In genomic region chr1:34387346-34388327, GRCm38 (mm10) we compare ENCODE assay signal across 10 mouse cellular contexts. TPM values are rescaled to one million over a fixed set of nuclear protein-coding genes. Genes with fewer than 3 reads are reported as not detected.
DNase-seq lines count a peak whose midpoint lies in the region; ATAC-seq and TF ChIP-seq lines count a peak whose summit lies in the region.
"Had no signal": no experiment of that assay in that cellular context is flagged by ENCODE, and none has a peak within 500 bp of the region (broad histone marks: within the 10 kb centered on the region; RNA-seq: fewer than 3 reads in every experiment).

No protein-coding gene starts in this region.

- no peaks in the 10 kb centered on the region for H3K27me3 ChIP-seq in kidney, embryonic 14.5 days (ENCODE audit: control insufficient read depth, insufficient read depth, low read length)
- no peaks in the 10 kb centered on the region for H3K27me3 ChIP-seq in cerebellum, adult 2 months (ENCODE audit: control insufficient read depth, insufficient read depth, low read length)
- no peaks in the 10 kb centered on the region for H3K27me3 ChIP-seq in forebrain, embryonic 14.5 days (replicated peaks; ENCODE audit: control insufficient read depth, insufficient read depth, low read length)

- H3K27ac ChIP-seq in kidney, embryonic 14.5 days (ENCODE audit: low read depth, low read length) = no peak overlapping the region
- H3K27ac ChIP-seq in cerebellum, adult 2 months (ENCODE audit: insufficient read depth, low read length) = peak overlapping the region; percentile 17; the same call in 1 of the 2 replicates
- H3K27ac ChIP-seq in forebrain, embryonic 14.5 days (ENCODE audit: low read depth, low read length) = no peak overlapping the region

- TF ChIP-seq POLR2A in cerebellum, adult 2 months (IDR thresholded peaks at IDR 0.05; ENCODE audit: borderline replicate concordance, insufficient read depth, low read length) = no peak

- no peak for TF ChIP-seq CTCF in cerebellum, adult 2 months (IDR thresholded peaks at IDR 0.05; ENCODE audit: borderline replicate concordance, insufficient read depth, low read depth, low read length)

- no peaks in the 10 kb centered on the region for H3K9me3 ChIP-seq in kidney, embryonic 14.5 days (ENCODE audit: control insufficient read depth, low read length)
- H3K9me3 ChIP-seq in forebrain, embryonic 14.5 days (replicated peaks; ENCODE audit: control insufficient read depth, low read length) = no peaks in the 10 kb centered on the region

- no peak overlapping the region for H3K4me2 ChIP-seq in kidney, embryonic 14.5 days (replicated peaks; ENCODE audit: low read depth, low read length)
- no peak overlapping the region for H3K4me2 ChIP-seq in forebrain, embryonic 14.5 days (ENCODE audit: low read length)

- 59% methylated on average over 12 of the region's 12 CpGs for WGBS in kidney, embryonic 14.5 days
- WGBS in cerebellum, adult 2 months = 26% methylated on average over 12 of the region's 12 CpGs
- WGBS in forebrain, embryonic 14.5 days = 81% methylated on average over 12 of the region's 12 CpGs

- no peak overlapping the region for H3K4me3 ChIP-seq in kidney, embryonic 14.5 days (ENCODE audit: low read length)
- H3K4me3 ChIP-seq in cerebellum, adult 2 months (replicated peaks; ENCODE audit: insufficient read depth, low read depth, low read length) = no peak overlapping the region
- H3K4me3 ChIP-seq in forebrain, embryonic 14.5 days (ENCODE audit: low read depth, low read length) = no peak overlapping the region

- ATAC-seq in kidney, embryonic 14.5 days (ENCODE audit: low FRiP score, low TSS enrichment) = 0 out of 2 replicates have a peak, but pooled peaks have one; percentile 32
- no peak for ATAC-seq in forebrain, embryonic 14.5 days
- ATAC-seq: liver, postnatal 0 days had no signal

- H3K4me1 ChIP-seq in kidney, embryonic 14.5 days (ENCODE audit: control insufficient read depth, insufficient read depth, low read length) = no peaks in the 10 kb centered on the region
- peaks cover 18% of the 10 kb centered on the region for H3K4me1 ChIP-seq in cerebellum, adult 2 months (ENCODE audit: control insufficient read depth, insufficient read depth, low read length)
- no peaks in the 10 kb centered on the region for H3K4me1 ChIP-seq in forebrain, embryonic 14.5 days (ENCODE audit: control insufficient read depth, insufficient read depth, low read length)

- intact Hi-C loops in gastrocnemius, postnatal 14 days (cut with DNase I; ENCODE audit: low total_unique reads) = no loop called here

- DNase-seq in kidney, postnatal 14 days = no peak
- peak; percentile 70 to 83 for DNase-seq in cerebellum, adult 2 months
- peak; percentile 51 for DNase-seq in gastrocnemius, postnatal 14 days
- DNase-seq in mesoderm, embryonic 11.5 days (ENCODE audit: low read depth, low spot score) = peak; percentile 37
- no peak for DNase-seq in right cerebral cortex, adult 2 months (ENCODE audit: low spot score in 2 of 2)
- no peak for DNase-seq in forebrain, embryonic 14.5 days (ENCODE audit: low spot score)
- no peak for DNase-seq in kidney, postnatal 25 days
- DNase-seq: kidney, adult 11 months; liver, postnatal 0 days had no signal

- H3K9ac ChIP-seq in kidney, embryonic 14.5 days (ENCODE audit: low read depth, low read length) = no peak overlapping the region
- H3K9ac ChIP-seq in forebrain, embryonic 14.5 days (ENCODE audit: low read length) = no peak overlapping the region
- H3K9ac ChIP-seq: liver, postnatal 0 days had no signal

- no peaks in the 10 kb centered on the region for H3K36me3 ChIP-seq in kidney, embryonic 14.5 days (ENCODE audit: control insufficient read depth, insufficient read depth, low read length)
- H3K36me3 ChIP-seq in forebrain, embryonic 14.5 days (ENCODE audit: control insufficient read depth, insufficient read depth, low read length) = no peaks in the 10 kb centered on the region

RNA-seq across cellular contexts. Expression of gene Ccdc115, which starts 51.8 kb away (rescaled TPM):
- 48.3 and 48.9 TPM in 2 replicates for polyA plus RNA-seq in kidney, embryonic 14.5 days (2014; fragmentation: Nextera tagmentation; extraction: Ambion mirVana)
- 30.5 and 31.5 TPM in 2 replicates for polyA plus RNA-seq in cerebellum, adult 2 months (2012; rRNA removed)
- 10 to 100 TPM; 11.3 to 13.0 TPM for total RNA-seq in gastrocnemius, postnatal 14 days (2021)
- 69.8 and 70.3 TPM in 2 replicates for polyA plus RNA-seq in forebrain, embryonic 14.5 days (2014; fragmentation: Nextera tagmentation; extraction: Ambion mirVana)

RNA-seq across cellular contexts. Expression of gene Imp4, which starts 52.0 kb away (rescaled TPM):
- polyA plus RNA-seq in kidney, embryonic 14.5 days (2014; fragmentation: Nextera tagmentation; extraction: Ambion mirVana) = 89.4 and 102 TPM in 2 replicates
- 31.8 and 32.1 TPM in 2 replicates for polyA plus RNA-seq in cerebellum, adult 2 months (2012; rRNA removed)
- total RNA-seq in gastrocnemius, postnatal 14 days (2021) = 10 to 100 TPM; 15.2 to 15.7 TPM
- 68.5 and 69.1 TPM in 2 replicates for polyA plus RNA-seq in forebrain, embryonic 14.5 days (2014; fragmentation: Nextera tagmentation; extraction: Ambion mirVana)

Comparison
In these comparisons a context has a peak if more than half of its experiments do, and no peak if none do; other contexts are left out.
1. DNase-seq: peak in cerebellum, adult 2 months (2 of 2), gastrocnemius, postnatal 14 days (single experiment) and mesoderm, embryonic 11.5 days (single experiment); none in kidney, postnatal 14 days (single experiment), right cerebral cortex, adult 2 months (0 of 2), forebrain, embryonic 14.5 days (single experiment) and kidney, postnatal 25 days (0 of 2).